Mouse (Mus musculus) embryonic facial prominence, embryonic 12.5 days (tissue): ENCODE data around the gene Mapk13. TPM values are rescaled to one million over a fixed set of nuclear protein-coding genes. Genes with fewer than 3 reads are reported as not detected.
"Not testable (repeated sequence)": the region's sequence is repeated elsewhere in the genome, so short reads cannot be mapped to it uniquely, and the experiment has no call there.

Experiments used
- ATAC-seq: fragments of 200-750 bp; cut with Nextera tagmentation; 2 replicates; pipeline ENCODE4 v1.8.0; 2017; ENCODE audit not compliant: insufficient number of reproducible peaks, insufficient read depth, low FRiP score, low TSS enrichment
- H3K27ac ChIP-seq: fragments of 300-500 bp; sonication (generic); 2 replicates; pipeline ENCODE4 v1.5.1; 2016; ENCODE audit warnings: mild to moderate bottlenecking
- H3K27me3 ChIP-seq: fragments of 300-500 bp; sonication (generic); 2 replicates; pipeline ENCODE4 v1.6.1; 2016; ENCODE audit warnings: mild to moderate bottlenecking, moderate library complexity
- H3K36me3 ChIP-seq: fragments of 300-500 bp; sonication (generic); 2 replicates; pipeline ENCODE4 v1.6.1; 2016; ENCODE audit warnings: mild to moderate bottlenecking
- H3K4me1 ChIP-seq: fragments of 300-500 bp; sonication (generic); 2 replicates; pipeline ENCODE4 v1.6.1; 2016
- H3K4me2 ChIP-seq: fragments of 300-500 bp; sonication (generic); replicated peaks from 2 replicates; pipeline ENCODE4 v1.6.1; 2016; ENCODE audit warnings: mild to moderate bottlenecking, moderate library complexity
- H3K4me3 ChIP-seq: fragments of 300-500 bp; sonication (generic); 2 replicates; pipeline ENCODE4 v1.5.1; 2016; ENCODE audit warnings: mild to moderate bottlenecking
- H3K9ac ChIP-seq: fragments of 300-500 bp; sonication (generic); 2 replicates; pipeline ENCODE4 v1.6.1; 2016; ENCODE audit warnings: mild to moderate bottlenecking, moderate library complexity
- H3K9me3 ChIP-seq: fragments of 300-500 bp; sonication (generic); 2 replicates; pipeline ENCODE4 v1.6.1; 2016; ENCODE audit warnings: mild to moderate bottlenecking, moderate library complexity
- WGBS: fragments of 180-500 bp; shearing (Covaris S2); methylation state at CpG from one replicate; pipeline ENCODE4 v1.1.7; 2016; 5-methylcytosine and 5-hydroxymethylcytosine counted together
- polyA plus RNA-seq: library from polyadenylated mRNA; unstranded; fragments of >200 nt; fragmentation: Nextera tagmentation; extraction: Ambion mirVana; gene quantifications from 2 replicates; pipeline ENCODE4 v1.2.1, GENCODE M21; 2016

The Mapk13 gene
- polyA plus RNA-seq, 1 experiment from 2014 or later = 22.1 TPM

DNA sequence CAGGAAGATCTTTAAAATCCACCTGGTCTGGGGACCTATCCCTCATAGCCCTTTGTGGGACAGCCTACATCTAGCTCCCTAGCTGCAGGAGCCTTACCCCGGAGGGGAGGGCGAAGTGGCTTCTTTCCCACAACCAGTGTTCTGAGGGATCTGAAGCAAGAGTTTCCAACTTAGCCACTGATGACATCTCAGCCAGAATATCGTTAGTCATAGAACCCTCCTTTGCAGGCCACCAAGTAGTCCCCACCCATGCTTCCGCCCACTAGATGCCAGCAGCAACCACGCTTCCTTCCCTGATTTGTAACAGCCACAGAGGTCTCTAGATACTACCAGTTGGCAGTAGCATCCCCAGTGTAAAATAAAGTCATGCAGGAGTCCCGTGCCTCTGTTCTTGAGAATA, 18.5 kb upstream of the Mapk13 start:
- no peaks in the 10 kb centered on the region for H3K4me1 ChIP-seq
- H3K9me3 ChIP-seq = no peaks in the 10 kb centered on the region
- H3K4me3 ChIP-seq = no peak overlapping the region
- no peaks in the 10 kb centered on the region for H3K27me3 ChIP-seq
- 86% methylated on average over 6 of the region's 6 CpGs for WGBS
- H3K27ac ChIP-seq = no peak overlapping the region
- no peak overlapping the region for H3K9ac ChIP-seq
- no peak overlapping the region for H3K4me2 ChIP-seq
- peaks cover 33% of the 10 kb centered on the region for H3K36me3 ChIP-seq
- no peak for ATAC-seq

DNA sequence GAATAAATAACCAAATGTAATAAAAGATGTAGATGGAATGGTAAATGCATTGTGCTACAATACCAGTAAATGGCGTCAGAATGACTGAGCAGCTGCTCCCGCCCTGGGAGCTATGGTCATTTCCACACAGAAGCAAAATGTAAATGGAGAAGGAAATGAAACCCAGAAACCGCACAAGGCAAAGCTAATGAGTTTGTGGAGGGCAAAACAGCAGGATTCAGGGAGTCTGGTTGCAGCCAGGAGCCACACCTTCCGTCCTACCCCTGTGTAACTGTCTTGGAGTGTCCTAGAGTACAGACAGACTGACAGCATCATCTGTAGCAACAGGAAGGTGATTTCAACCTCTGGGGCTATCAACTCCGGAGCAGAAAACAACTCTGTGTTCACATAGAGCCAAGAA, 12.7 kb upstream of the Mapk13 start:
- ATAC-seq = no peak
- 59% methylated on average over 5 of the region's 5 CpGs for WGBS
- Histone ChIP-seq H3K9ac (no peak overlapping the region), H3K9me3 (no peaks in the 10 kb centered on the region), H3K4me2 (no peak overlapping the region), H3K27me3 (no peaks in the 10 kb centered on the region), H3K36me3 (no peaks in the 10 kb centered on the region), H3K4me1 (no peaks in the 10 kb centered on the region), H3K4me3 (no peak overlapping the region), H3K27ac (no peak overlapping the region)

DNA sequence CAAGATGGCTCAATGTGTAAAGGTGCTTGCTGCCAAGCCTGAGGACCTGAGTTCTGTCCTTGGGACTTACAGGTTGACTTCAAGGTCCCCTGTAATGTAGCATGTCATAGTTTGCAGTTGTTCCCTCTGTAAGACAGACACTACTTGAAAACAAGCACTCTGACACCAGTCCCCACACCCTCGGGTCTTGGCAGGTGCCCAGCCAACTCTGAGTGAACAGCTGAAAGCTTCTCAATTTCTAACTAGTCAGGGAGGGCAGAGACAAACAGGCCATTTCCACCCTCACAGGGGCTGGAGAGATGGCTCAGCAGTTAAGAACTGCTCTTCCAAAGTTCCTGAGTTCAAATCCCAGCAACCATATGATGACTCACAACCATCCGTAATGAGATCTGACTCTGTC, 11.6 kb upstream of the Mapk13 start:
- no peak overlapping the region for H3K4me3 ChIP-seq
- no peaks in the 10 kb centered on the region for H3K27me3 ChIP-seq
- H3K27ac ChIP-seq = no peak overlapping the region
- WGBS = 65% methylated on average over 2 of the region's 2 CpGs
- no peak overlapping the region for H3K4me2 ChIP-seq
- H3K36me3 ChIP-seq = no peaks in the 10 kb centered on the region
- H3K9me3 ChIP-seq = no peaks in the 10 kb centered on the region
- no peak overlapping the region for H3K9ac ChIP-seq
- ATAC-seq = no peak
- no peaks in the 10 kb centered on the region for H3K4me1 ChIP-seq

DNA sequence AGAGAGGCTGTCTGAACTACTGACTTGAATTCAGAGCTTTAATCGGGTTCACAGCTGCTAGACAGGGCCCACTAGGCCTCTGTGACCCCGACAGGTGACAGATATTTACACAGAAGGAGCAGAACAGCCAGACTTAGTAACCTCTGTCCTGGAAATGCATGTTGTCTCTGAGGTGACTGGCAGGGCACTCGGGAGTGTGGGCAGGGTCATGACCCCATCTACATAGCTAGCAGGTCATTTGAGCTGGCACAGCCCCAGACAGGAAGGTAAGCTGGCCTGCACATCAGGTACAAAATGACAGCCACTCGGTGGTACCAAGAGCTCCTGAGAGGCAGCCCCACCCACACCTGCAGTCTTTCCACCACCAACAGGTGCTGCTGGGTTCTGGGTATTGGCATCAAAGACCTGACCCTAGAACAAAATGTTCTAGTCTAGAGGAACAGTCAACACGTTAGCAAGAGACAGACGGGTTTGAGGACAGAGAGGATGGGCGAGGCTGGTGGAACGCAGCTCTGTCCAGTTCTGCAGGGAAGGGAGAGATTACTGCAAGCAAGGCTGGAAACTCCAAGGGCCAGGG, 8.3 kb upstream of the Mapk13 start:
- H3K9me3 ChIP-seq = no peaks in the 10 kb centered on the region
- H3K4me3 ChIP-seq = no peak overlapping the region
- WGBS = 66% methylated on average over 8 of the region's 8 CpGs
- no peak overlapping the region for H3K9ac ChIP-seq
- H3K27me3 ChIP-seq = no peaks in the 10 kb centered on the region
- H3K4me1 ChIP-seq = no peaks in the 10 kb centered on the region
- H3K36me3 ChIP-seq = no peaks in the 10 kb centered on the region
- H3K4me2 ChIP-seq = no peak overlapping the region
- H3K27ac ChIP-seq = no peak overlapping the region
- ATAC-seq = no peak

DNA sequence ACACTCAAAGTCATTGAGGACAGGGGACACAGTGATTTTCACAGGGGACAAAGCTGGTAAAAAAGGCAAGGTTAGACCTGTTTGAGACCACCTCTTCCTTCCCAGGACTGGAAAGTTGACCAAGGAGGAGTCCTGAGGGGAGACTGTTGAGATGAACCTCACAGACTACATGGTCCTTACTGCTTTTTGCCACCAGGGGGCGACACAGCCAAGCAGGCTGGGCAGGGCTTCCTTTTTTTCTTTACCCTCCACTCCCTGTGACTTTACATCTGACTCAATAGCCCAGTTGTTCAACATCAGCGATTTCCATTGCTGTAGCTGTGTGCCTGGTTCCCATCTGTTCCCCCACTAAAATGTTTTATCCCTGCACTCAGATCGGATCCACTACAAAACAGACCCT, 7.2 kb upstream of the Mapk13 start:
- ATAC-seq = no peak
- Histone ChIP-seq H3K4me2 (no peak overlapping the region), H3K9ac (no peak overlapping the region), H3K9me3 (no peaks in the 10 kb centered on the region), H3K4me3 (no peak overlapping the region), H3K27me3 (no peaks in the 10 kb centered on the region), H3K4me1 (no peaks in the 10 kb centered on the region), H3K27ac (no peak overlapping the region), H3K36me3 (no peaks in the 10 kb centered on the region)
- 23% methylated on average over 3 of the region's 3 CpGs for WGBS

DNA sequence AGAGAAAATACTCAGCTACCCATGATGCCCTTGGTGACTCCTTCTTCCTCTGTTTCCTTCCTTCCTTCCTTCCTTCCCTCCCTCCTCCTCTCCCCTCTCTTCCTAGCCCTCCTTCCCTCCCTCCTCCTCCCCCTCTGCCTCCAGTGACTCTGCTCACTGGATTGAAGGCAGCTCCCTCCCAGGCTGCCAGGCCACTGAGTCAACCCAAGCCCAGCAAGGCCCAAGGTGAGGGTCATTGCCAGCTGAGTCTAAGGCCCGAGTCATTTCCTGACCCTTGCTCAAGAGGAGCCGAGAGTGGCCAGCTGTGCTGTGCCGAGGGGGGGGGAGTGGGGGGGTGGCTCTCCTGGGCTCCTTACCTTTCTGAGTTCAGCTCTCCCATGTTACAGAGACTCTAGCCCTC, 2.9 kb upstream of the Mapk13 start:
- Histone ChIP-seq H3K9me3 (no peaks in the 10 kb centered on the region), H3K27ac (no peak overlapping the region), H3K4me2 (no peak overlapping the region), H3K27me3 (peaks cover 34% of the 10 kb centered on the region), H3K4me3 (no peak overlapping the region), H3K4me1 (peaks cover 16% of the 10 kb centered on the region), H3K9ac (no peak overlapping the region), H3K36me3 (no peaks in the 10 kb centered on the region)
- 49% methylated on average over 3 of the region's 3 CpGs for WGBS
- no peak for ATAC-seq

DNA sequence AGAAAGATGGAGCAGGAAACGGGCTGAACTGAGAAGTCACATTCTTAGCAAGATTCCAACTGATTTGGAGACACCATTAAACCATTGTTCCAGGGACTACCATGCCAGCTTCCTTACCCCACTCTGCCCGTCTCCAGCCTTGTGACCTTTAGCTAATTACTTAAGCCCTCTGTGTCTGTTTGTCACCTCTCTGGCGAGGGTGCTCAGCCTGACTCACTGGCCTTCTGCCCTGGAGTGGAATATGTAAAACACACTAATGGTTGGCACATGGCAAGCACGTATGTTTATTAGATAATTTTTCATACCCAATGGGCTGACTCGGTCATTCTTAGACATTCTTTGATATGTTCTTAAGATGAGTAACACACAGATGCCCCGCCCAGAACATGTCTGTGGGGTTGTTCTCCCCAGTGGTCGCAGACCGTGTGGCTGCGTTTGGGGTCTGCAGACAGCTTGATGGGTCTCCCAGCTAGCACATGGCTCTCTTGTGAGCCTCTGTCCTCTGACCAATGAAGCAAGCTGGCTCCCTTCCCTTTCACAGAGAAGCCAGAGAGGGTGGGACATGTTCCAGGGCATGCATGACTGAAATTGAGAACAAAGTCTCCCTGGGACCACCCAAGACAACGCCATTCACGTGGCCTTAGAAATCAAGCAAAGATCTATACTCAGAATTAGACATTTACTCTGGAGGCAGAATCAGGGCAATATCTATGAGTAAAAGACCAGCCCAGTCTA, 2.1 kb upstream of the Mapk13 start:
- Histone ChIP-seq H3K27ac (no peak overlapping the region), H3K4me2 (no peak overlapping the region), H3K4me3 (no peak overlapping the region), H3K9ac (no peak overlapping the region), H3K4me1 (peaks cover 16% of the 10 kb centered on the region), H3K9me3 (no peaks in the 10 kb centered on the region), H3K36me3 (no peaks in the 10 kb centered on the region), H3K27me3 (peaks cover 35% of the 10 kb centered on the region)
- 67% methylated on average over 11 of the region's 11 CpGs for WGBS
- ATAC-seq = no peak

DNA sequence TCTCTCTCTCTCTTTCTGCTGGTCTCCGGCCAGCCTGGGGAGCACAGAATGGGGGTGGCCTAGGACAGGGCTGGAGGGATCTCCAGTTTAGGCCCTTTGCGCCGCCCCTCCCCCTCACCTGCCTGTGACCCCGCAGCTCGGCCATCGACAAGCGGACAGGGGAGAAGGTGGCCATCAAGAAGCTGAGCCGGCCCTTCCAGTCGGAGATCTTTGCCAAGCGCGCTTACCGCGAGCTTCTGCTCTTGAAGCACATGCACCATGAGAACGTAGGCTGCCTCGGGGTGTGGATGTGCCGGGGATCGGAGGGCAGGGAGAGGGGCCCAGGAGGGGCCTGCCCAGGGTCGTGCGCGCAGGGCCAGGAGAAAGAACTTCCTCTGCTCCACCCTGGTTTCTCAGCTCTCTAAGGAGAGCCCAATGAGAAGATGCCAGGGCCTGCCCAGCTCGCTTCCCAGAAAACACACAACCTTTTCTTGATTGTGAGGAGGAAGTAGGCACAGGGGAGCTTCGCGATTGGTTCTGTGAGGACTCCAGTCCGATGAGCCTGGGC, 851 bp downstream of the Mapk13 start:
- Histone ChIP-seq H3K9me3 (no peaks in the 10 kb centered on the region), H3K36me3 (no peaks in the 10 kb centered on the region), H3K4me2 (peak overlapping the region; percentile 90), H3K4me1 (peaks cover 16% of the 10 kb centered on the region), H3K27ac (no peak overlapping the region), H3K4me3 (peak overlapping the region; percentile 53), H3K27me3 (peaks cover 35% of the 10 kb centered on the region), H3K9ac (peak overlapping the region; percentile 46)
- ATAC-seq = no peak
- whole genome bisulfite sequencing = 5% methylated on average over 24 of the region's 24 CpGs

DNA sequence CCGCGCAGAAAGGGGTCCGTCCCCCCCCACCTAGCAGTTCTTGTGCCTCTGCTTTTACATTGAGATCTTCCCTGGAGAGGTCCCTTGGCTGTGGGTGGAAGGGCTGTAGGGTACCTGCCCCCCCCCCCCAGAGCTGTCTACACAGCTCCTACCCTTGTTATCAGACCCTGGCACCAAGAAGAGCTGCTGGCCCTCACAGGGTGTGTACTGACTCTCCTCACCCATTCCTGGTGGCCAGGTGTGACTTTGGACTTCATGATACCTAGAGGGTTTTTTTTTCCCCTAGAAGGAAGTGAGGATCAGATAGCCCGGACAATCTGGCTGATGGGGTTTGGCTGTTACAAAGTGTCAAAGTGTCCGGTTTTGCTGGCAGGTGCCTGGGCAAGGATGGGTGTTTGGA, 2.2 kb downstream of the Mapk13 start:
- Histone ChIP-seq H3K27ac (no peak overlapping the region), H3K27me3 (peaks cover 35% of the 10 kb centered on the region), H3K4me1 (peaks cover 16% of the 10 kb centered on the region), H3K4me2 (no peak overlapping the region), H3K36me3 (no peaks in the 10 kb centered on the region), H3K9me3 (no peaks in the 10 kb centered on the region), H3K9ac (no peak overlapping the region), H3K4me3 (no peak overlapping the region)
- ATAC-seq = no peak
- 92% methylated on average over 5 of the region's 5 CpGs for WGBS

DNA sequence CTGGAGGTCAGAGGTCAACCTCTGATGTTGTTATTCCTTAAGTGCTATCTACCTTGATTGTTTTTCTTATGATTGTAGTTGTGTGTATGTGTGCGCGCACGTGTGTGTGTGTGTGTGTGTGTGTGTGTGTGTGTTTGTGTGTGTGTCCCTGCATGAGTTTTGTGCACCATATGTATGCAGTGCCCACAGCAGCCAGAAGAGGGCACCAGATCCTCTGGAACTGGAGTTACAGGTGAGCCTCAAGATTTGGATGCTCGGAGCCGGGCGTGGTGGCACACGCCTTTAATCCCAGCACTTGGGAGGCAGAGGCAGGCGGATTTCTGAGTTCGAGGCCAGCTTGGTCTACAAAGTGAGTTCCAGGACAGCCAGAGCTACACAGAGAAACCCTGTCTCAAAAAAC, 5.2 kb downstream of the Mapk13 start:
- not testable (repeated sequence) for H3K27ac ChIP-seq, H3K9me3 ChIP-seq, H3K4me3 ChIP-seq, H3K9ac ChIP-seq, H3K4me2 ChIP-seq, H3K36me3 ChIP-seq, ATAC-seq
- 98% methylated on average over 8 of the region's 9 CpGs for WGBS
- peaks cover 20% of the 10 kb centered on the region for H3K27me3 ChIP-seq
- H3K4me1 ChIP-seq = peaks cover 11% of the 10 kb centered on the region

DNA sequence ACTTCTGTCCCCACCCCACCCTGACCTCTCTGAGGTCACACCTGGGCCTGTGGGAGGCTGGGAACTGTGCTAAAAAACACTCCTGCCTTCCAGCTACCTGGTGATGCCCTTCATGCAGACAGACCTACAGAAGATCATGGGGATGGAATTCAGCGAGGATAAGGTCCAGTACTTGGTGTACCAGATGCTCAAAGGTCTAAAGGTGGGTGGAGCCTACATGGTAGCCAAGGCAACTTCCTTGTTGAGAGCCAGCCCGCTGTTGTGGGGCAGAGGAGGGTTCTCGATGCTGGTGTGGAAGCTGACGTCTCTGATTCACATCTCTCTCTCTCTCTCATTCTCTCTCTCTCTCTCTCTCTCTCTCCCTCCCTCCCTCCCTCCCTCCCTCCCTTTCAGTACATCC, 6.1 kb downstream of the Mapk13 start:
- Histone ChIP-seq H3K4me2 (no peak overlapping the region), H3K27ac (no peak overlapping the region), H3K4me1 (peaks cover 3% of the 10 kb centered on the region), H3K9ac (no peak overlapping the region), H3K4me3 (no peak overlapping the region), H3K9me3 (no peaks in the 10 kb centered on the region), H3K36me3 (no peaks in the 10 kb centered on the region), H3K27me3 (peaks cover 11% of the 10 kb centered on the region)
- no peak for ATAC-seq
- WGBS = 80% methylated on average over 4 of the region's 4 CpGs

DNA sequence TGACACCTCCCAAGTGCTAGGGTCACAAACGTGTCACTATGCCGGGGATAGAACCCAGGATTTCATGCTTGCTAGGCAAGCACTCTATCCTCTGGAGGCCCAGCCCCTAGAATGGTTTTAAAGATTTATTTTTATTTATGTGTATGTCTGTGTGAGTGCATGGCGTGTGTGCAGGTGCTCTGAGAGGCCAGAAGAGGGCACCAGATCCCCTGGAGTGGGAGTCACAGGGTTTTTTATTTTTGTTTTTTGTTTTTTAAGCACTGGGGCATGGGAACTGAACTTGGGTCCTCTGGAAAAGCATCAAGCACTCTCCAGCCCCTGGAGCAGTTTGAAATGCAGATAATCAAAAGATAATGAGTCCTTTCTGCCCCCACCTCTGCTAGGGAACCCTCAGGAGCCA, 7.7 kb downstream of the Mapk13 start:
- H3K9me3 ChIP-seq = no peaks in the 10 kb centered on the region
- no peak for ATAC-seq
- 91% methylated on average over 3 of the region's 3 CpGs for WGBS

More for the DNA sequence above, 7.7 kb downstream of the Mapk13 start:
- Histone ChIP-seq H3K4me3 (no peak overlapping the region), H3K27me3 (no peaks in the 10 kb centered on the region), H3K4me2 (no peak overlapping the region), H3K4me1 (no peaks in the 10 kb centered on the region), H3K36me3 (no peaks in the 10 kb centered on the region), H3K9ac (no peak overlapping the region), H3K27ac (no peak overlapping the region)
